Mouse (Mus musculus) left cerebral cortex, adult 9 months (tissue): ENCODE measurements around the gene Prrc2a.

Experiments used
- DNase-seq, 2 experiments: peaks; one replicate each; pipeline ENCODE4 v3.0.0; 2022; ENCODE audit warnings: low spot score in 2 of 2

The Prrc2a gene

GRCm38 (mm10) chr17:35190096-35190495, 25.4 kb upstream of the Prrc2a start:
- no peak for DNase-seq

DNA sequence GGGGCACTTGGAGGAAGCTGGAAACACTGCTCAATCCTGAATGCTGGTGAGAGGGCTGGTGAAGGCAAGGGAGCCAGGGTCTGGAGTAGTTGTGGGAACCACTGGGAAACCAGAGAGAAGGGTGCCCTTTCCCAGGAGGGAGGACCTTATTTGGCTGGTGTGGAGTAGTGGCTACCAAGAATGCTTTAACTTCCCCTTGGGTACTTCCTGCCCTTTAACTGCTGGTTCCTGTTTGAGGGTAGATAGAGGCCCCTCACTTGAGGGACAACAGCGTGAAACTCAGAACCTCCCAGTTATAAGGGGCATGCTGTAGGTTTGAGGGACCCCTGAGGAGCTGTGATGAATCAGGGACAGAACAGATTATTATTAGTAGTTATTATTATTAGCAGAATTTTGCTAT, 24.5 kb upstream of the Prrc2a start:
- DNase-seq, result no peak

GRCm38 (mm10) chr17:35187959-35188610, 23.4 kb upstream of the Prrc2a start, which contains the start of gene Lst1:
Gene Lst1, minus strand, starts transcription at chr17:35188439.
- no peak for DNase-seq

GRCm38 (mm10) chr17:35187345-35187744, 22.6 kb upstream of the Prrc2a start:
- DNase-seq, result no peak

- DNase-seq, result no peak
Observed at GRCm38 (mm10) chr17:35186681-35187080, 22.0 kb upstream of the Prrc2a start.

GRCm38 (mm10) chr17:35185639-35186611, 21.2 kb upstream of the Prrc2a start:
- peak in 1 of 2 experiments; percentile 34 for DNase-seq

- no peak for DNase-seq
Observed at GRCm38 (mm10) chr17:35180093-35180492, 15.4 kb upstream of the Prrc2a start.

GRCm38 (mm10) chr17:35178528-35178927, 13.8 kb upstream of the Prrc2a start:
- no peak for DNase-seq

DNA sequence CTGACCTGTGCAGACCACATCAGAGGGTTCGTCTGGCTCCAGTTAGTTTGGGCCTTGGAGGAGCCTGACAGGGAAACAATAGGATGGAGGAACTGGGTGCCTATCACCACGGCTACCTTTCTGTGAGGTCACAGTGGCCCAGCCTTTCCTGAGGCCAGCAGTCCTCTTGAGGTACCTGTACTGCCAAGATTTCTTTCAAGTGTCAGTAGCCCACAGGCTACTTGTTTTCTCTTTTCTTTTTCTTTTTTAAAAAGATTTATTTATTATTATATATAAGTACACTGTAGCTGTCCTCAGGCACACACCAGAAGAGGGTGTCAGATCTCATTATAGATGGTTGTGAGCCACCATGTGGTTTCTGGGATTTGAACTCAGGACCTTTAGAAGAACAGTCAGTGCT, 11.3 kb upstream of the Prrc2a start, which contains the start of gene Aif1:
Aif1 (minus strand) TSS at position 101 of the 400 bp plus-strand sequence.
- no peak for DNase-seq

- no peak for DNase-seq
Observed at GRCm38 (mm10) chr17:35175382-35175781, 10.7 kb upstream of the Prrc2a start.

- DNase-seq, result no peak
Observed at GRCm38 (mm10) chr17:35174201-35174977, 9.7 kb upstream of the Prrc2a start.

DNA sequence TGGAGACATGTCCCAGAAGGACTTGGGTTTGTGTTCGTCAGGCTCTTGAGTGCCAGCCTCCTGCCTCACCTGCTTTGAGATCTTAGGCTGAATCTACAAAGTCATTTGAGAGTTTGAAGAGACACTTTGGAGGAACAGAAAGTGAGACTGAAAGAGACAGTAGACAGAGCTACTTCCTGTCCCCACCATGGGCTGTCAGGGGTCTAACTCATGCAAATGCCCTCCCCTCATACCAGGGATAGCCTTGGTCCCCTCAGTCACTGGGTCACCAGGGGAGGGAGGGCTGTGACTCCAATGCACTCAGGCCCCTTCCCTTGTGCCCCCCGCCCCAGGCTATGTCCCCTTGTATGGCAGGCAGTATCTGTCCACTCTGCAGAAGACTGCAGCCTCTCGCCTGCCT, 8.6 kb upstream of the Prrc2a start:
- no peak for DNase-seq

DNA sequence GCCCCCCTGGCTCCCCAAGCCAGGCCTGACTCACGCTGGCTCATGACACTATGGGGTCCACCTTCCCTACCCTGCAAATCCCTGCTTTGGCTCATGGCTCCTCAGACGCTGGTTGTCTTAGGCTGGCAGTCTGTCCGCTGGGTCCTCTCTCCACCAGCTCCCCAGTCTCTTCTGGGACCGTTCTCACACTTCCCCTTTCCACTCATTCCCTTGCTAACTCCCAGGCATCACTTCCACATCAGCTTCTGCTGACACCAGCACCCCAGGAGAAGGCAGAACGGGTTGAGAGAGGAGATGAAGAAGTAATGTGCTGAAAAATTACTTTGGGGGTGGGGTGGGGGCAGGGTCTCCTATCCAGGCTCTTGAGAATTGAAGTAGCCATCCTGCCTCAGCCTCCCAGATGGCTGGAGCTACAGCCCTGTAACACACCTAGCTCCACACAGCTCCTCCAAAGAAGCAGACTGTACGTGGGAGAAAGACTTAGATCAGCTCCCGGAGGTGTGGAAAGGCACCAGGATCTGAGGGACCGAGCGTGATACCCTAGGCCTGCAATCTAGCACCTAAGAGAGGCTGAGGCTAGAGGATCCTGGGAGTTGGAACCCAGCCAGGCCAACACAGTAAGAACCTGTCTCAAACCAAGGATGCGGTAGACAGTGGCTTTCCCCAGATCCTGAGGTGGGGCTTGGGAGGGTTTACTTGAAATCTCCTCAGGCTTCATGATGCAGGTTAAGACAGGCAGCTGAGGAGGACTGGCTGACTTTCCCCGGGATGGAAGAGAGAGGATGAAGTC, 7.9 kb upstream of the Prrc2a start:
- DNase-seq, result peak in 1 of 2 experiments; percentile 74

- no peak for DNase-seq
Observed at GRCm38 (mm10) chr17:35168541-35169207, 4.0 kb upstream of the Prrc2a start.

GRCm38 (mm10) chr17:35167794-35168193, 3.1 kb upstream of the Prrc2a start:
- peak in 1 of 2 experiments; percentile 52 for DNase-seq

DNA sequence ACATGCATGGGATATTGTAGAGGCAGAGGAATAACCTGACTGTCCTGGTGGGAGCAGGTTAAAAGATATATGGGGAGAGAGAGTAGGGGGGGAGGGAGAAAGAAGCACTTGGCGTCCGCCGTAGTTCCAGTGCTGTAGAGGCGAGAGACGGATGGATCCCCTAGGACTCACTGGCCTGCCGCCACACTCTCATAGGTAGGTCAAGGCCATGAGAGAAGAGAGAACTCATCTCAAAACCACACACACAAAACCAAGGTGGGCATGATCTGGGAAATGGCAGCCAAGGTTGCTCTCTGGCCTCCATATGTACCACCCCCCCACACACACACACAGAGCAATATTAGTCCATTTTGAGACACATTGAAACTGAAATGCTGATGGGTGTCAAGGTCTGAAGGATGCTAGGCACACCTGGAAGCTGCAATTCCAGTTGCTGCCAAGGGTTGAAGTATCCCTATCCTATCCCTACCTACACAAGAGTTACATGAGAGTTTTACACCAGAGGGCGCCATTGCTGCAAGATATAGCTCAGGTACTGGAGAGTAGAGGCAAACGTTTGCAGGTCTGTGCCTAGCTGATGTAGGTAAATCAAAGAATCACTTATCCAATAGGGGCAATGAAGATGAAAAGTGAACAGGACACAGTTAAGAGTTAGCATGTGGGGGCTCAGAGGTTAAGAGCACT, 1.8 kb upstream of the Prrc2a start:
- DNase-seq, result peak in 1 of 2 experiments; percentile 87

- DNase-seq, result no peak
Observed at GRCm38 (mm10) chr17:35165451-35166155, 906 bp upstream of the Prrc2a start.

- DNase-seq, result no peak
Observed at GRCm38 (mm10) chr17:35164218-35164567, 504 bp downstream of the Prrc2a start.

GRCm38 (mm10) chr17:35163326-35164081, 1.2 kb downstream of the Prrc2a start:
- DNase-seq, result no peak
